Mouse (Mus musculus): ENCODE results near the gene Kcnd2.

Kcnd2 gene

GRCm38 (mm10) chr6:21655681-21656080 is 440.4 kb downstream of the Kcnd2 start:
- CTCF ChIA-PET: no interaction called here
- POLR2A ChIA-PET: no interaction called here

GRCm38 (mm10) chr6:21664135-21664534 is 448.8 kb downstream of the Kcnd2 start:
- POLR2A ChIA-PET: no interaction called here
- CTCF ChIA-PET: no interaction called here

- CTCF ChIA-PET: no interaction called here
- POLR2A ChIA-PET: no interaction called here
Measured at GRCm38 (mm10) chr6:21664638-21665037, 449.3 kb downstream of the Kcnd2 start.

- ChIA-PET CTCF (interaction anchor here in 1 of 4 experiments (0.6 kb wide), 1 partner anchor 301 kb away, joined by 3 read pairs; no protein-coding TSS in a partner anchor), POLR2A (no interaction called here)
Measured at GRCm38 (mm10) chr6:21684252-21684651, 468.9 kb downstream of the Kcnd2 start.

GRCm38 (mm10) chr6:21686388-21686787 is 471.1 kb downstream of the Kcnd2 start:
- POLR2A ChIA-PET: no interaction called here
- CTCF ChIA-PET: no interaction called here

GRCm38 (mm10) chr6:21692861-21693350 is 477.6 kb downstream of the Kcnd2 start:
- POLR2A ChIA-PET: interaction anchor here in 1 of 4 experiments (0.6 kb wide), 1 partner anchor 313 kb away, joined by 3 read pairs; no protein-coding TSS in a partner anchor
- CTCF ChIA-PET: no interaction called here

- POLR2A ChIA-PET: no interaction called here
- CTCF ChIA-PET: no interaction called here
Measured at GRCm38 (mm10) chr6:21697641-21698040, 482.3 kb downstream of the Kcnd2 start.

- ChIA-PET POLR2A (no interaction called here), CTCF (no interaction called here)
Measured at GRCm38 (mm10) chr6:21701131-21701530, 485.8 kb downstream of the Kcnd2 start.

- POLR2A ChIA-PET: no interaction called here
- CTCF ChIA-PET: interaction anchor here (0.6 to 1.3 kb wide), 12 partner anchors 11 to 1218 kb away, joined by 3 to 11 read pairs (median 3); partner anchors contain the start of gene Kcnd2 (in 1 of the 4)
Measured at GRCm38 (mm10) chr6:21709228-21709627, 493.9 kb downstream of the Kcnd2 start.

GRCm38 (mm10) chr6:21719121-21719520 is 503.8 kb downstream of the Kcnd2 start:
- ChIA-PET POLR2A (no interaction called here), CTCF (no interaction called here)

GRCm38 (mm10) chr6:21722238-21722637 is 506.9 kb downstream of the Kcnd2 start:
- CTCF ChIA-PET: interaction anchor here in 1 of 4 experiments (0.7 kb wide), 1 partner anchor 13 kb away, joined by 5 read pairs; no protein-coding TSS in a partner anchor
- POLR2A ChIA-PET: no interaction called here

- ChIA-PET POLR2A (no interaction called here), CTCF (no interaction called here)
Measured at GRCm38 (mm10) chr6:21740606-21741005, 525.3 kb downstream of the Kcnd2 start.

GRCm38 (mm10) chr6:21744615-21745266 is 529.4 kb downstream of the Kcnd2 start:
- ChIA-PET POLR2A (no interaction called here), CTCF (no interaction called here)

- ChIA-PET CTCF (no interaction called here), POLR2A (no interaction called here)
Measured at GRCm38 (mm10) chr6:21747536-21747935, 532.2 kb downstream of the Kcnd2 start.

GRCm38 (mm10) chr6:21767787-21768221 is 552.5 kb downstream of the Kcnd2 start:
- CTCF ChIA-PET: interaction anchor here in 1 of 4 experiments (0.9 kb wide), 1 partner anchor 58 kb away, joined by 3 read pairs; no protein-coding TSS in a partner anchor
- POLR2A ChIA-PET: no interaction called here

- ChIA-PET POLR2A (no interaction called here), CTCF (no interaction called here)
Measured at GRCm38 (mm10) chr6:21768745-21769446, 553.6 kb downstream of the Kcnd2 start.

GRCm38 (mm10) chr6:21769447-21769809 is 554.1 kb downstream of the Kcnd2 start:
- CTCF ChIA-PET: no interaction called here
- POLR2A ChIA-PET: no interaction called here

GRCm38 (mm10) chr6:21774213-21774916 is 559.1 kb downstream of the Kcnd2 start:
- CTCF ChIA-PET: no interaction called here
- POLR2A ChIA-PET: no interaction called here

Data from embryonic stem cell, embryonic (primary cell).